Mouse (Mus musculus) kidney, adult 9 months (tissue): ENCODE data around the gene Cpsf6.
"Not testable (repeated sequence)": the region's sequence is repeated elsewhere in the genome, so short reads cannot be mapped to it uniquely, and the experiment has no call there.

ENCODE experiments used
- DNase-seq: peaks from one replicate; pipeline ENCODE4 v3.0.0; 2022

The Cpsf6 gene

GRCm38 (mm10) chr10:117399196-117399595 is 19.4 kb upstream of the Cpsf6 start:
- DNase-seq = no peak

GRCm38 (mm10) chr10:117398044-117398780 is 18.4 kb upstream of the Cpsf6 start:
- no peak for DNase-seq

- no peak for DNase-seq
These were observed 17.4 kb upstream of the Cpsf6 start for GRCm38 (mm10) chr10:117397106-117397625.

GRCm38 (mm10) chr10:117396386-117397048 is 16.7 kb upstream of the Cpsf6 start:
- no peak for DNase-seq

GRCm38 (mm10) chr10:117395801-117396200 is 16.0 kb upstream of the Cpsf6 start:
- DNase-seq = no peak

GRCm38 (mm10) chr10:117394738-117395550 is 15.1 kb upstream of the Cpsf6 start:
- DNase-seq = no peak

DNA sequence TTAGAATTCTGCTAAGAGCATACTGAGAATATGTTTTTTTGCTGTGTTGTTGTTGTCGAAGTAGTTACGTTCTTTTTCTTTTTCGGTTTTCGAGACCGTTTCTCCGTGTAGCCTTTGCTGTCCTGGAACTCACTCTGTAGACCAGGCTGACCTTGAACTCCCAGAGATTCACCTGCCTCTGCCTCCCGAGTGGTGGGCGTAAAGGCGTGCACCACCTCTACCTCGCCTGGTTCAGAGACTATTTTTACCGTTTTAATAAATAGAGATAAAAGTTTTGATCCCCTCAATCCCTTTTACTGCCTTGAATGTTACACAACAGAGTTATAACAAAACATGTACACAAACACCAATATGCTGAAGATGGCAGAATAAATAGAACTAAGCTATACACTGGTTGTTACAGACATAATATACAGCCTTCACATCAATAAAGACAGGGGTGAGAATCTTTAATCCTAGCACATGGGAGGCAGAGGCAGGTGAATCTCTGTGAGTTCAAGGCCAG is 14.1 kb upstream of the Cpsf6 start:
- no peak for DNase-seq

GRCm38 (mm10) chr10:117393196-117393890 is 13.5 kb upstream of the Cpsf6 start:
- peak; percentile 38 for DNase-seq

DNA sequence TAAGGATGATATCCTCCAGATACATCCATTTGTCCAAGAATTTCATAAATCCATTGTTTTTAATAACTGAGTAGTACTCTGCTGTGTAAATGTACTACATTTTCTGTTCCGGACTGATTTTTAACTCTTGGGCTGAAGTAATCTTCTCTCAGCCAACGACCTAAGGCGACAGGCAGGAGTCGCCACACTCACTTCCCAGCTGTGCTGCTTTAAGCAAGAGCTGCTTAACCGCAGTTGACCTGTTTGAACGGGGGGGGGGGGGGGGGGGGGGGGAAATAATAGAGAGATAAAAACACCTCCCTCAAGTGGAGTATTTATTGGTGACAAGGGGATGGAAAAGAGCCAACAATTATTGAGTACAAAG is 13.0 kb upstream of the Cpsf6 start:
- no peak for DNase-seq

DNA sequence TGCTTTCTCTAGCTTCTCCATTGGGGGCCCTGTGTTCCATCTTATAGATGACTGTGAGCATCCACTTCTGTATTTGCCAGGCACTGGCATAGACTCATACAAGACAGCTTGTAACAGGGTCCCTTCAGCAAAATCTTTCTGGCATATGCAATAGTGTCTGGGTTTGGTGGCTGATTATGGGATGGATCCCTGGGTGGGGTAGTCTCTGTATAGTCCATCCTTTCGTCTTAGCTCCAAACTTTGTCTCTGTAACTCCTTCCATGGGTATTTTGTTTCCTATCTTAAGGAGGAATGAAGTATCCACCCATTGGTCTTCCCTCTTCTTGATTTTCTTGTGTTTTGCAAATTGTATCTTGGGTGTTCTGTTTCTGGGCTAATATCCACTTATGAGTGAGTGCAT is 12.6 kb upstream of the Cpsf6 start:
- DNase-seq = not testable (repeated sequence)

DNA sequence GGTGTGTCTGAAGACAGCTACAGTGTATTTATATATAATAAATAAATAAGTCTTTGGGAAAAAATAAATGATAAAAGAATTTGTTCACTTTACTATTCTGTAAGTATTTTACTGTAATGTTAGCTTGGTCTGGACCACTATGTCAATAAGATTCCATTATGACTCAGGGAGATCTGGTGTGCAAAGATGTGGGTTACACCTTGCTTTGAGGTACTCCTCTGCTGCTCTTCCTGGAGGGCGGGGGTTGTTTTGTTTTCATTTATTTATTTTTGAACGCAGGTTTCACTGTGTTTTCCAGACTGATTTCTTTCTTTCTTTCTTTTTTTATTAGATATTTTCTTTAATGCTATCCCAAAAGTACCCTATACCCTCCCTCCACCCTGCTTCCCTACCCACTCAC is 12.0 kb upstream of the Cpsf6 start:
- no peak for DNase-seq

DNA sequence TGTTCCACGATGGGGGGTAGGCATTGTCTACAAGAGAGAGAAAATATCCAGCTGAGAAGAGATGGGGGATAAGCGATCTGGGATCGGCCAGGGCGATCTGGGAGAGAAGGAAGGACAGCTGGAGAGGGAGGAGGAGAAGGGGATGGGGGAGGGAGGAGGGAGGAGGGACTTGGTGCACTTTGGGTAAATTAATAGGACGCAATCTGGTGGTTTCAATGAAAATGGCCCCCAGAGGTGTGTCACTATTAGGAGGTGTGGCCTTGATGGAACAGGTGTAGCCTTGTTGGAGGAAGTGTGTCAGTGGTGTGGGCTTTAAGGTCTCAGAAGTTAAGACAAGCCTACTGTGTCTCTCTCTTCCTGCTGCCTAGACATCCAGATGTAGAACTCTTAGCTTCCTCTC is 11.2 kb upstream of the Cpsf6 start:
- no peak for DNase-seq

DNA sequence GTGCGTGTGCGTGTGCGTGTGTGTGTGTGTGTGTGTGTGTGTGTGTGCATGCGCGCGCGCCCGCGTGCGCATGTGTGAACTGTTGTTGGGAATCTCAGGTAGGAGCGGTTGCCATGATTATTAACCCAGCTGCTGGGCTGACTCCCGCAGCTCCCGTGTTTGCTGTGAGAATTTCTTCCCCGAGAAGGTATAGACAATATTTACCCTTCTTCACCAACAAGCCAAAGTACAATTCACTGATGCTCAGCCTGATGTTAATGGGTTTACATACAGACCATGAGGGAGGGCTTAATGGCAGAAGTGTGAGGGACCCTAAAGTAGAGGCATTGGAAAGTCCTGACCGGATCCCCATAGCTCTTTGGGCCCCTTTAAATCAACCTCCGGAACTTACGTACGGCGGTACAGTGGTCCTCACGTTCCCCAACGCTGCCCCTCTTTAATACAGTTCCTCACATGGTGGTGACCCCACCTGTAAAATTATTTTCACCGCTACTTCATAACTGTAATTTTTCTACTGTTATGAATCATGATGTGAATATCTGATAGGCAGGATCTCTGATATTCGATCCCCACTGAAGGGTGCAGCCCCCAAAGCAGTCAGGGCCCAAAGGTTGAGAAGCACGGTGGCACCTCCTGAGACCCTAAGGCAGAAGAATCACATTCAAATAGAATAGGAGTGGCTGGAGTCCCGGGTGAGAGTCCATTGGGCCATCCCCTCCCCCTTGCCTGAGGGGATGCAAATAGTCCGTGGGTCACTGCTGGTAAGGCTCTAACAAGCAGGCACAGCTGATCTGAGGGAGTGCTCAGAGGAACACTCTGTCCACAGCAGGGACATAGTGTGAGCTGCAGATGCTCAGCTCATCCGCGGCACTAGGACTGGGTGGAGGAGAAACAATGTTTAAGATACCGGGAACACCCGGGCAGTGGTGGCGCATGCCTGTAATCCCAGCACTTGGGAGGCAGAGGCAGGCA is 10.4 kb upstream of the Cpsf6 start:
- DNase-seq = no peak

DNA sequence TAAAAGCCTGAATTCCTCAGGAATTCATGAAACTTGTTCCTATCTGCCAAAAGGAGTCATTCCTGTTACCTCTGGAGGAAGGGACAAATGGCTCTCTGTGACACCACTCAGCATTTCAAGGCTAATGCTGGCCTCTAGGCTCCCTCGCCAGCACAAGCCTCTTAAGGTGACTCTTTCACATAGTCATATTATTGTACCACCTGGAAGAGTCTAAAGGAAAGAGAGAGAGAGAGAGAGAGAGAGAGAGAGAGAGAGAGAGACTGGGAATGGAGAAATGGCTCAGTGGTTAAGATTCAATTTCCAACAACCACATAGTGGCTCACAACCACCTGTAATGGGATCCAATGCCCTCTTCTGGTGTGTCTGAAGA is 9.5 kb upstream of the Cpsf6 start:
- no peak for DNase-seq

DNA sequence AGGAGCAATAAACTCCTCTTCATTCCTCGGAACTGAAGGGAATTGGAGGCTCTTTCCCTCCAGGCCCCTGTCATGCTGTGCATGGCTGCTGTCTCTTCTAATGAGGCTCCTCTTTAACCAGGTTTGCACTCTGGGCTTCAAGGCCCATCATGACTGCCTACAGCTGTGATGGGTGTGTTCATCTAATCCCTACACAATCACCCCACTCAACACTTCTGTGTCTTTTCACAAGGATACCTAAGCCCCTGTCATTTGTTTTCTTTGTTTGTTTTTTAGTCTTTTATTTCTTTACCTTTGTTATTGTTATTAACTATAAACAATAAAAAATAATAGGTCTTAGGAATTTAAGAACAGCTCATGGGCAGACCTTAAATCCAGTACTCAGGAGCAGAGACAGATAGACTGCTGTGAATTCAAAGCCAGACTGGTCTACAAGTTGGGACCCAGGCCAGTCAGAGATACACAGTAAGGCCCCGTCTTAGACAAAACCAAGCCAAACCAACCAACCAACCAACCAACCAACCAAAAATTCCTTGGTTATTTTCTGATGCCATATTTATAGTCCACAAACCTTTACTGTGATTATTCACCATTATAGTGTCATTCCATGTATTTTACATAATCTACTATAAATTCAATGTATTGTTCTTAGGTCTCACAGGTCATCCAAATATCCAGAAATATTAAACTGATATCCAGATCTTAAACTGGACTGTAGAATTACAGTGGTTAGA is 9.0 kb upstream of the Cpsf6 start:
- DNase-seq = no peak

DNA sequence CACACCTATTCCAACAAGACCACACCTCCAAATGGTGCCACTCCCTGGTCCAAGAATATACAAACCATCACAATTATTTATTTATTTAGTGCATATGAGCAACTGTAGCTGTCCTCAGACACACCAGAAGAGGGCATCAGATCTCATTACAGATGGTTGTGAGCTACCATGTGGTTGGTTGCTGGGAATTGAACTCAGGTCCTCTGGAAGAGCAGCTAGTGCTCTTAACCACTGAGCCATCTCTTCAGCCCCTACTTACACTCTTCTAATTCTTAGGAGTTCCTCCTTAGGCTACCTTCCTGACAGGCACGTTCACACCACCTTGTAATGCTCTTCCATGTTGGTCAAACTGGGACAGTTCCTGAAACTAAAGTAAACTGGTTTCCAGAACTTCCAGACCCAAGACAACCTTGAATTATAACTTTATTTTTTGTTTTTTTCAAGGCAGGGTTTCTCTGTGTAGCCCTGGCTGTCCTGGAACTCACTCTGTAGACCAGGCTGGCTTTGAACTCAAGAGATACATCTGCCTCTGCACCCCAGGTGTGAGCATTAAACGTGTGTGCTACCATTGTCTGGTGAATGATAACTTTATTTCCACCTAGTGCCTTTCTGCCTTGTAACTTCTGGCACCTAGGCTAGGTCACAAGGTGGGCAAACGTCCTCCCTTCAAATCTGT is 8.3 kb upstream of the Cpsf6 start:
- not testable (repeated sequence) for DNase-seq

- no peak for DNase-seq
These were observed 7.2 kb upstream of the Cpsf6 start for GRCm38 (mm10) chr10:117386981-117387380.

DNA sequence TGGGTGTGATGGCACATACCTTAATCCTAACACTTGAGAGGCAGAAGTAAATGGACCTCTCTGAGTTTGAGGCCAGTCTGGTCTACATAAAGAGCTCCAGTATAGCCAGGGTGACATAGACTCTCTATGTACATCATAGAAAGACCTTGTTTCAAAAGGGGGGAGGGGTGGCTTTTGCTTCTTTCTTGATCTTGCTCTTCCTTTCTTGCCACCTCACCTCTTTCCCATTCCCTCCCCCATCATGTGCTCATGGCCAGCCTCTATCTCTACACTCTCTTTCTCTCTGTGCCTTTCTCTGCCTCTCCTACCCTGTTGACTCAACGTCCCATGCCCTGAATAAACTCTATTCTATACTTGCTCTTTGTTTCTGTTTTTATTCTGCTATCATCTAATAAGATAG is 6.4 kb upstream of the Cpsf6 start:
- DNase-seq = no peak

DNA sequence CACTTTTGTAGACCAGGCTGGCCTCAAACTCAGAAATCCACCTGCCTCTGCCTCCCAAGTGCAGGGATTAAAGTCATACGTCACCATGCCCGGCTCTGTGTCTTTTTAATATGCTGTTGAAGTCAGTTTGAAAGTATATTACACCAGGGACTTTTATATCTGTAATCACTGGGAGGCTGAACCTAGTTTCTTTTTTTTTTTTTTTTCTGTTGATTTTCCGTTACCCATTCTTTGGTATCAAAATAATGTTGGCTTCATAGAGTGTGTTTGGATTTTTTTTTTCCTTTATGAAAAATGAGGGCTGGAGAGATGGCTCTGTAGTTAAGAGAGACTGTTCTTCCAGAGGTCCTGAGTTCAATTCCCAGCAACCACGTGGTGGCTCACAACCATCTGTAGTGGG is 5.6 kb upstream of the Cpsf6 start:
- no peak for DNase-seq

GRCm38 (mm10) chr10:117385086-117385430 is 5.2 kb upstream of the Cpsf6 start:
- DNase-seq = no peak
